Mouse (Mus musculus) v-Abl transformed pro-B cells (cell line): ENCODE measurements around the gene Cacna1c.

Experiments
- in situ Hi-C, 2 experiments: fragments of 400-800 bp; cut with MboI; formaldehyde crosslinking; loops; one replicate each; pipeline ENCODE4 v1.15.1; 2025; ENCODE audit not compliant: unreplicated experiment in 2 of 2

Gene Cacna1c

GRCm38 (mm10) chr6:119106726-119107125 is 89.5 kb downstream of the Cacna1c start:
- in situ Hi-C loops: no loop called here

GRCm38 (mm10) chr6:119105651-119106595 is 90.3 kb downstream of the Cacna1c start:
- in situ Hi-C loops: no loop called here

DNA sequence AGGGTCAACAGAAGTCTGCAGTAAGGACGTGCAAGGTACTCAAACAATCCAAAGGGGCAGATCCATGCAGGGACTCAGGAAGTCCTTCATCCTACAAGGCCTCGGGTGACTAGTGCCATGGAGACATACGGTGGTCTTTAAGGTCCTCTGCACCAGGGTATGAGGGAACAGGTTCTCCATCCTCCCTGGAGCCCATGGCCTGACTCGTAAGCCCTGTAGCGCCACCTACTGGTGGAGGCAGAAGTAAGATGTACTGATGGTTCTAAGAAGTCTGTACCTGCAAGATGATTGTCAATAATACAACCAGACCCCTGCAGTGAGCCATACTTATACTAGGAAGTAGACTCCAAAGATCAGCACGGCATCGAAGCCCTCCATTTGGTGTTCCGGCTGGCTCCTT is 92.0 kb downstream of the Cacna1c start:
- in situ Hi-C loops: no loop called here

DNA sequence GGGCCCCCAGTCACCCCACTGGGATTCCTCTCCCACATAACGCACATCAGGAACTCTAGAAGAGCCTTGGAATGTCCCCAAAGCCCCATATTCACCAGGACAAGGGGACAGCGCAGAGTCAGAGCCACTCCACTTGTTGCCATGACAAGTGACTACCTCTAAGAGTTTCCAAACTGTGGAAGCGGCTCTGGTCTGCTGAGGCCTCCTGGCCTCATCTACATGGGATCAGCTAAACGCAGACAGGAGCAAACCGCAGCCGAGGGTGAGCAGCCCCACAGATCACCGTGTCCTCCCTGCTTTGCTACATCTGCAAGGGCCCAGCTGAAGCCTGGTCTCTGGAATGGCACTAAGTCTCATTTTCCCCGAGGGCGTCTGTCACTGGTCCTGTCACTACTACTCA is 93.3 kb downstream of the Cacna1c start:
- in situ Hi-C loops: no loop called here

DNA sequence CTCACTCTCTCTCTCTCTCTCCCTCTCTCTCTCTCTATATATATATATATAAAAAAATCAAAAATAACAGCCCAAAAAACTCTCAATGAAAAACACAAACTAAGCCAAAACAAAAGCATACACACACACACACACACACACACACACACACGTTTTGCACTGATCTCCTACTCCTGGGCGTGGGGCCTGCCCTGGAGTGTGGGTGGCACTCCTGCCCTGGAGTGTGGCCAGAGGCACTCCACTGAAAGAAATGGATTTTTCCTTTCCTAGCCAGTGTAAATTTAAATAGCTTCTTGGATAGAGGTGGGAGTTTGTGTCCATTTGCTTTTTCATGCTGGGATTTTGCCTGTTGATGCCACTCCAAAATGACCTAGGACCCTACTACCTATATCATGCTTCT is 96.9 kb downstream of the Cacna1c start:
- in situ Hi-C loops: no loop called here

DNA sequence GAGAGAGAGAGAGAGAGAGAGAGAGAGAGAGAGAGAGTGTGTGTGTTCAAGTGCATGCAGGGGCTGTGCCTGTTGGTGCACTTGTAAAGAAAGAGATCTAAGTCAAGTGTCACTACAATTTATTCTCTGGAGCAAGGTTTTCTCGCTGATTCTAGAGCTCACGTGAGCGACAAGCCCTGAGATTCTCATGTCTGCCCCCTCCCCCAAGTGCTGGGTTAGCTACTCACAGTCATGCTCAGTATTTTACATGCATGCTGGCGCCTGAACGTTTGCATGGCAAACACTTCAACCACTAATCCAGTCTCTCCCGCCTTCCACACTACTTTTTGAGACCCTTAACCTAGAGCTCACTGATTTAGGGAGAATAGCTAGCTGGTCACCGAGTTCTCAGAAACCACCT is 99.7 kb downstream of the Cacna1c start:
- in situ Hi-C loops: no loop called here

DNA sequence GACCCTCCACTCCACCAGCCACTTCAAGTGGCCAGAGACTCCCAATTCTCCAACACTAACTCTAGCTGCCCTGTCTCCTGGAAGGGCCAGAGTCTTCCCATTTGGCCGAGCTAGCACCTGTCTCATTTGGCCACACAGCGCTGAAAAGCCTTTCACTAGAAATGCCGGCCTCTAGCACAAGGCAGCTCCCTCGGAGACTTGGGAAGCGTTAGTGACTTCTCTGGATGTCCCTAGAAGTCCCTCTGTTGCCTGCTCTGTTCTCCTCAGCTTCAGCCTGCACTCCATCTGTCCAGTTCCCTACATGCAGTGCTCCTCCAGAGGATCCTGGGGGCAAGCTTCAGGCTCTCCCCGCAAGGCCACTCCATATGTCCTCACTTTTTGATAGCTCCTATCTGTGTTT is 101.1 kb downstream of the Cacna1c start:
- in situ Hi-C loops: no loop called here

GRCm38 (mm10) chr6:119089173-119089572 is 107.0 kb downstream of the Cacna1c start:
- in situ Hi-C loops: no loop called here

DNA sequence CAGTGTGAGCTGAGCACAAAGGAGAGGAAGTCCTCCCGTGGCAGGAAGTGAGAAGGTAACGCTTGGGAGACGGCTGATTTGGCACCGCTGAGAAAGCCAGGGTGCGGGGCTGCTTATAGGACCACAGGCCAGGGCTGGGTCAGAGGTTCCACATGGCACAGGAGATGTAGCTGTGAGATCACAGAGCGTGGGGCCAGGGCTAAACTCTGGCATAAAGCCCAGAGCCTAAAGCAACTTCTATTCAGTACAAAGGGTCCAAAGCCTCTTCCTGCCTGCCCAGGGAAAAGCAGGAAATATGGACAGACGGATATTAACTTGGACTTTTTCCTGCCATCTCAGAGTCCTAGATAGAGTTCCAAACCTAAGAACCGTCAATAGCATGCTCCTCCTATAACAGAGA is 107.8 kb downstream of the Cacna1c start:
- in situ Hi-C loops: no loop called here

DNA sequence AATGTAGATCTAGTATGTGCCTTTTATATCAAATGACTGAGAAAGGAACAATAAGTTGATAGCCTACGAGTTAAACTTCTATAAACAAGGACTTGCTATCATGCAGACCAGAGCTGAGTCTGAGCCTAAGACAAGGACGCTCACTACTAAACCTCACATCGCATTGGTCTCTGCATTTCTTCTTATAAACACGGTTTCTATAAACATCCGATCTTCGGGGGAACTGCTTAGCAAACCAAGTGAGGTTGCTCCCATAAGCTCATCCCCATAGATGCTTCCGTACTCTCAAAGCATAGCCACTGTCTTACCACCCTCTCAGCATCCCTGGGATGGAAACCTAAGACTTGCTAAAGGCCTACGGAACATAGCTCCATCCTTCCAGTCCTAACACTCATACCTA is 108.3 kb downstream of the Cacna1c start:
- in situ Hi-C loops: no loop called here

GRCm38 (mm10) chr6:119085789-119086188 is 110.4 kb downstream of the Cacna1c start:
- in situ Hi-C loops: no loop called here

DNA sequence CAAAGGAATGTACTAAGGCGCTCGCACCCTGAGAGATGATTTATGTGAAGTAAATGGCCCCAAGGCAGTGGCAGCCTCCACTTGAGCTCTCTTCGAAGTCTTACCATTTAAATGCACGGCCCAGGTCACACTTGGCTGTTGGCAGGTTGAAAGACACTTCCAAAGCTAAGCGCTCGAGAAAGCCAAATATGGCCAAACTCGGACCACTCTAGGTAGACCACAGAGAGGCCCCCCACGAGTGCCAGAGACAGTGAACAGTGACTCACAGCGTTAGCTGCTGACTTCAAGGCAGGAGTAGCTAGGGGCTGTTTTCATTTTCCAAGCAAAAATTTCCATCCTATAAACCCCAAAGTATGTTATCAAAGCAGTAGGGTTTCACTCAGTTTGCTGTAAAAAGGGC is 111.7 kb downstream of the Cacna1c start:
- in situ Hi-C loops: no loop called here

GRCm38 (mm10) chr6:119083559-119083958 is 112.7 kb downstream of the Cacna1c start:
- in situ Hi-C loops: no loop called here

- in situ Hi-C loops: no loop called here
Measured at GRCm38 (mm10) chr6:119082662-119083061, 113.6 kb downstream of the Cacna1c start.

- in situ Hi-C loops: no loop called here
Measured at GRCm38 (mm10) chr6:119081650-119082049, 114.6 kb downstream of the Cacna1c start.

DNA sequence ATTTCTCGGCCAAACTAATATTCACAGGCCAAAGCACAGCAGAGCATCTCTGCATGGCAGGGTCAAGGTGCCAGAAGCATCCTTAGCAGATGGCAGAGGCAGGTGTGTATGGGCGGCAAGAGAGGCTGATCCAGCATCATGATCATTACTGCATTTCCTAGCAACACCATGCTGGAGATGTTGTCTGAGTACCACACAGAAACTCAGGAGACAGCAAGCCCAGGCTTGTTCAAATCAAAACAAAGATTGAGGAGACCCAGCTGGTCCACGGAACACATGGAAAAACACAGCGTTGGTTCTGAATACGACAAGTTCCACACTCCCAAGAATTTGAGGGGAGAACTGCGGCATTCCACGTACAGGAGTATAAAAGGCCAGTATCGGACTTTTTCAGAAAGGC is 116.6 kb downstream of the Cacna1c start:
- in situ Hi-C loops: no loop called here

GRCm38 (mm10) chr6:119078912-119079311 is 117.3 kb downstream of the Cacna1c start:
- in situ Hi-C loops: no loop called here

- in situ Hi-C loops: no loop called here
Measured at GRCm38 (mm10) chr6:119077231-119077630, 119.0 kb downstream of the Cacna1c start.

DNA sequence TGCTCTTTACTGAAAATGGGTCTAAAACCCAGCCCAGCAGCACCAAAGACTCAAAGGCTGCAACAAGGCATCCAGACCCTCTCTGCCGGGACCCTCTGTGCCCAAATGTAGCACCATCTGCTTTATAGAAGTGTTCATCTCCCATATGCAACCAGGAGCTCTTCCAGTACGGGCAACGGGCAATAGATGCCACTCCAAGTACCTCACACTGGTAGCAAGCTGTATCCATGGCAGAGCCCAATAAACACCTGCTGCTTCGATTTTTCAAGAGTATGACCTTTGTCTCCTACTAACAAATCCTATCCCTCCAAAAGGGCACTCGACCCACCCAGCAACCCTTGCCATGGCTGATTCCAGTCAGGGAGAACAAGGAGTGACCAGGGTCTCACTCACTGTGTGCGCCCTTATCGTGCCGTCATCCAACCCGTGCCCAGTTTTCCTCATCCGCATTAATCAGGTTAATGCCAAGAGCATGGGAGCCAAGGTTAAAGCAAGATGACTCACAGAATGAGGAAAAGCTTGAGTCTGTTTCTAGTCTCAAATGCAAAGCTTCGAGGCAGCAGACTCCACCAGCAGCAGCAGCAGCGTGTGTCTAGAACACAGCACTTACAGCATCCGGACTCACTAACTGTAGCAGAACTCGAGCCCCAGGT is 122.7 kb downstream of the Cacna1c start:
- in situ Hi-C loops: no loop called here

- in situ Hi-C loops: no loop called here
Measured at GRCm38 (mm10) chr6:119072772-119073171, 123.4 kb downstream of the Cacna1c start.

GRCm38 (mm10) chr6:119070771-119071170 is 125.4 kb downstream of the Cacna1c start:
- in situ Hi-C loops: no loop called here

DNA sequence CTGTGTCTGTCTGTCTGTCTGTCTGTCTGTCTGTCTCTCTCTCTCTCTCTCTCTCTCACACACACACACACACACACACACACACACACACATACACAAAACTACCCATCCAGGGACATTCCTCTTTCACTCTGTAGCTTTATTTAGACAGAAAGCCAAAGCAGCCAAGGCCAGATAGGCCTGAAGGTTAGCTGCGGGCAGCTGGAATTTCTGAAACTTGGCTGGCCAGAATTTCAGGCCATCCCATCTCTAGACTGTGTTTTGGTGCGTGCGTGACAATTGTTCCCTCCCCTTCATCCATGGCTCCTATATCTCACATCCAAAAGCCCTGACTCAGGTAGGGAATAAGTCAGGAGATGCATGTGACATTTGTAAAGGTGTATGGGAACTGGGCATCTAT is 125.9 kb downstream of the Cacna1c start:
- in situ Hi-C loops: no loop called here
